Mouse (Mus musculus): ENCODE results near the gene Tnnc1. TPM values are rescaled to one million over a fixed set of nuclear protein-coding genes. Genes with fewer than 3 reads are reported as not detected.

Gene Tnnc1
- polyA plus RNA-seq, 1 experiment, result 9.5 TPM

DNA sequence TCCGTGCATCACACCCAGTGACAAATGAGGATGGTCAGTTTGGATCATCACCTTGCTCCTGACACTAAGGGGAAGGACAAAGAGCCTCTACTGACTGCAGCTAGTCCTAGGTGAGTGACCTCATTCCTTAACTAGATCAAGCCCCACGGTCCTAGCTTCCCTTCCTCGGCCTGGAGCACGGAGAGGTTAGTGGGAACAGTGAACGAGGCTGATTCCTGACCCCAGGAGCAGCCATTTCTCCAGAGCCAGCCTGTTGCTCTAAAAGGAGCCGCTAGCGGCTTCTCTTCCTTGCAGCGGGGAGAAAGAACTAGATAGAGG lies 2.9 kb upstream of the Tnnc1 start:
- Histone ChIP-seq H3K36me3 (ENCODE audit: control insufficient read depth, insufficient read depth, low read length, poor library complexity, severe bottlenecking) (peaks cover 31% of the 10 kb centered on the region), H3K27ac (ENCODE audit: insufficient read depth, low read length) (no peak overlapping the region), H3K4me1 (ENCODE audit: control insufficient read depth, insufficient read depth, low read length) (peaks cover 3% of the 10 kb centered on the region), H3K9ac (ENCODE audit: low read depth, poor library complexity, severe bottlenecking) (peak overlapping the region; percentile 96), H3K9me3 (replicated peaks; ENCODE audit: control insufficient read depth, insufficient read depth, low read length, poor library complexity, severe bottlenecking) (no peaks in the 10 kb centered on the region), H3K4me3 (ENCODE audit: low read depth, low read length) (peak overlapping the region; percentile 98), H3K27me3 (ENCODE audit: control insufficient read depth, insufficient read depth, low read length, poor library complexity, severe bottlenecking) (no peaks in the 10 kb centered on the region)
- TF ChIP-seq EP300 (IDR thresholded peaks at IDR 0.05; ENCODE audit: insufficient read depth, low read depth, low read length), result no peak
- TF ChIP-seq CTCF (IDR thresholded peaks at IDR 0.05; ENCODE audit: low read depth, low read length), result no peak
- TF ChIP-seq POLR2A (IDR thresholded peaks at IDR 0.05; ENCODE audit: insufficient read depth, low read length), result no peak

DNA sequence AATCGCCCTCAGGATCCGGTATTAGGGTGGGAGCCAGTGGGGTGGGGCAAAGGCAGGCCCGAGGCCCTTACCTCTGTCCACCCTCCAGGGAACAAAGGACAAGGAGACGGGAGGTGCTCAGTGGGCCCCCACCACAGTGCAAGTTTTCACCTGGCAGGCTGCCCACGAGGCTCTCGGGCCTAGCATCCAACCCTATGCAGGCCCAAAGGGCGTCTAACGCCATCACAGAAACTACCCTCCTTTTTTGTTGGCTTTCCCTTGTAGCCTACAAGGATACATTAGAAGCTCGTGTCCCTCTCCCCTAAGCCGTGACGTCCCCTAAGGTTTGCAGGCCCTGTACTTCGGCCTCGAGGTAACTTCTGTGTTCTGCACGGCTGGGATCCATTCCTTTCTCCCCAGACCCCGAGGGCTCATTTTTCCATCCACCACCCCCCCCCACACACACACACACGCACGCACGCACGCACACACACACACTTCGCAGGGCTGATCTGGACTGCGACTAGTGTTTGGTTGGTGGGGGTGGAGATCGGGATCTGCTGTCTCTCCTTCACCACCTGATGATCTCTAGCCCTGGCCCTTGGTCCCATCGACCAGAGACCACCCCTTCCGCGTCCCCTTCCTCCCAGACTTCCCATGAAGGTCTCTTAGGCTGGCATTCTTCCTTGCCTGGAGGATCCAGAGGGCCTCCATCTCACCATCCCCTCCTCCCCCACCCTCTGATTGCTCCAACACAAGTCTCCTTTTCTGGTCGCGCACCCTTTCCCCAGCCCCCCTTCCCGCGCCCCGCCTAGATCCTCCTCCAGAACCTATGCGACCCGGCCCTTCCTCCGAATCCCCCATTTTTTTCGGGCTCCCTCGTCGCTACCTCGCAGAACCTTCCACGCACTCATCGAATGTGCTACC lies 2.3 kb upstream of the Tnnc1 start:
- Histone ChIP-seq H3K27me3 (ENCODE audit: control insufficient read depth, insufficient read depth, low read length, poor library complexity, severe bottlenecking) (no peaks in the 10 kb centered on the region), H3K36me3 (ENCODE audit: control insufficient read depth, insufficient read depth, low read length, poor library complexity, severe bottlenecking) (peaks cover 28% of the 10 kb centered on the region), H3K27ac (ENCODE audit: insufficient read depth, low read length) (0 out of 2 replicates have a peak overlapping the region, but pooled peaks have one; percentile 3), H3K9ac (ENCODE audit: low read depth, poor library complexity, severe bottlenecking) (peak overlapping the region; percentile 96), H3K4me3 (ENCODE audit: low read depth, low read length) (peak overlapping the region; percentile 98), H3K4me1 (ENCODE audit: control insufficient read depth, insufficient read depth, low read length) (peaks cover 3% of the 10 kb centered on the region), H3K9me3 (replicated peaks; ENCODE audit: control insufficient read depth, insufficient read depth, low read length, poor library complexity, severe bottlenecking) (no peaks in the 10 kb centered on the region)
- TF ChIP-seq EP300 (IDR thresholded peaks at IDR 0.05; ENCODE audit: insufficient read depth, low read depth, low read length), result no peak
- no peak for TF ChIP-seq POLR2A (IDR thresholded peaks at IDR 0.05; ENCODE audit: insufficient read depth, low read length)
- no peak for TF ChIP-seq CTCF (IDR thresholded peaks at IDR 0.05; ENCODE audit: low read depth, low read length)

DNA sequence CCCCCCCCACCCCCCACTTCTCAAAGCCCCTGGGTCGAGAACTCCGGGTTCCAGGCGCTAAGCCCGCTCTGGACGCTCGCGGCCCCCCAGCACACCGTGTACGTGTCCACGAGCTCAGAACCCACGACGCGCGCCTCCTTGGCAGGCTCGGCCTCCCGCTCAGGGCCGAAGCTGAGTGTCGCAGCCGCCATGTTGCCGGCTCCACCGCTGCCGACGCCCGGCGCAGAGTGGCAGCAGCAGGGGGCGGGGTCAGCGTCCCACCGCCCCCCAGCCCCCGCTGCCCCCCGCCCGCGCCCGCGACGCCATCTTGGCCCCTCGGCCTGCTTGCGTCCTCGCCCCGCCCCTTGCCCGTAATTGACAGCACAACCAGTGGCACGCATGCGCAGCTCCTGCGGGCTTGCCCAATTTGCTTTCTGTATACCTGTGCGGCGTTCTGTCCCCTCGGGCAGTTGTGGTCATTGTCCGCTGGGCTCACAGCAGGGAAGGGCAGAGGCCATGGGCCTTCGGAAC lies 1.6 kb upstream of the Tnnc1 start:
- peak overlapping the region; percentile 98 for H3K4me3 ChIP-seq (ENCODE audit: low read depth, low read length)

DNA sequence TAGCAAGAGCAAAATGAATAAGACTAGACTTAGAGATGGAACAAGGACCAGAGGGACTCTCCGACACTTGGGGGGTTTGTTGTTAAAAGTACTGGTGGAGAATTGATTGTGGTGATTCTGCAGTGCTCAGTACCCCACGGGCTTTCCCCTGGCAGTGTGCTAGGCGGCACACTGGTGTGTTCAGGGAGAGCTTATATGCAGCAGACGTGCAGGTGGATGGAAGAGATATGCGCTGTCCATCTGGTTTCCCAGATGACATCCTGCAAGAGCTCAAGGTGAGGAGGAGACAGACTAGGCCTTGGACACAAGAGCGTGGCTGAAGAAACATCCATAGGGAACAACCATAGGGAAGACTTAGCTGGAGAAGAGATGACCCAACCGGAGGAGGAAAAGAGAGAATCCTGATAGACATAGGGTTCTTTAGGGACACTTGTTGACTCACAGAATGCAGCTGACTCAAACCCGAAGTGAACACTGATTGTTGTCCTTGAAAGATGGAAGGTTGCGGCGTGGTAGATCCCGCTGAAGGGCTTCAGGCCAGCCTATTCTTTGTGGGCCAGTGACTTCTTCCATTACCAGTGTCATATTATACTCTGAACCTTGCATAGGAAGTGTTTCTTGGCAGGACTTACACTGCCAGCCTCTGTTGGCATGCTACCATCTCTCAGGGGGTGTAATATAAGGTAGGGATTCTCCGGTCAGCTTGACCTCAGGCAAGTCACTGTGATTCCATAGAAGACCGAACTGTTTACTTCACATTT lies 862 bp upstream of the Tnnc1 start:
- Histone ChIP-seq H3K27ac (ENCODE audit: insufficient read depth, low read length) (no peak overlapping the region), H3K9ac (ENCODE audit: low read depth, poor library complexity, severe bottlenecking) (no peak overlapping the region; the same call in 1 of the 2 replicates), H3K4me3 (ENCODE audit: low read depth, low read length) (peak overlapping the region; percentile 61), H3K4me1 (ENCODE audit: control insufficient read depth, insufficient read depth, low read length) (peaks cover 3% of the 10 kb centered on the region), H3K9me3 (replicated peaks; ENCODE audit: control insufficient read depth, insufficient read depth, low read length, poor library complexity, severe bottlenecking) (no peaks in the 10 kb centered on the region), H3K27me3 (ENCODE audit: control insufficient read depth, insufficient read depth, low read length, poor library complexity, severe bottlenecking) (no peaks in the 10 kb centered on the region), H3K36me3 (ENCODE audit: control insufficient read depth, insufficient read depth, low read length, poor library complexity, severe bottlenecking) (peaks cover 15% of the 10 kb centered on the region)
- no peak for TF ChIP-seq POLR2A (IDR thresholded peaks at IDR 0.05; ENCODE audit: insufficient read depth, low read length)
- no peak for TF ChIP-seq EP300 (IDR thresholded peaks at IDR 0.05; ENCODE audit: insufficient read depth, low read depth, low read length)
- no peak for TF ChIP-seq CTCF (IDR thresholded peaks at IDR 0.05; ENCODE audit: low read depth, low read length)

More for the DNA sequence above, 1.6 kb upstream of the Tnnc1 start:
- Histone ChIP-seq H3K9me3 (replicated peaks; ENCODE audit: control insufficient read depth, insufficient read depth, low read length, poor library complexity, severe bottlenecking) (no peaks in the 10 kb centered on the region), H3K27me3 (ENCODE audit: control insufficient read depth, insufficient read depth, low read length, poor library complexity, severe bottlenecking) (no peaks in the 10 kb centered on the region), H3K4me1 (ENCODE audit: control insufficient read depth, insufficient read depth, low read length) (peaks cover 3% of the 10 kb centered on the region), H3K27ac (ENCODE audit: insufficient read depth, low read length) (no peak overlapping the region), H3K36me3 (ENCODE audit: control insufficient read depth, insufficient read depth, low read length, poor library complexity, severe bottlenecking) (peaks cover 23% of the 10 kb centered on the region), H3K9ac (ENCODE audit: low read depth, poor library complexity, severe bottlenecking) (peak overlapping the region; percentile 96)
- TF ChIP-seq POLR2A (IDR thresholded peaks at IDR 0.05; ENCODE audit: insufficient read depth, low read length) (peak; percentile 9), CTCF (IDR thresholded peaks at IDR 0.05; ENCODE audit: low read depth, low read length) (no peak), EP300 (IDR thresholded peaks at IDR 0.05; ENCODE audit: insufficient read depth, low read depth, low read length) (no peak)

DNA sequence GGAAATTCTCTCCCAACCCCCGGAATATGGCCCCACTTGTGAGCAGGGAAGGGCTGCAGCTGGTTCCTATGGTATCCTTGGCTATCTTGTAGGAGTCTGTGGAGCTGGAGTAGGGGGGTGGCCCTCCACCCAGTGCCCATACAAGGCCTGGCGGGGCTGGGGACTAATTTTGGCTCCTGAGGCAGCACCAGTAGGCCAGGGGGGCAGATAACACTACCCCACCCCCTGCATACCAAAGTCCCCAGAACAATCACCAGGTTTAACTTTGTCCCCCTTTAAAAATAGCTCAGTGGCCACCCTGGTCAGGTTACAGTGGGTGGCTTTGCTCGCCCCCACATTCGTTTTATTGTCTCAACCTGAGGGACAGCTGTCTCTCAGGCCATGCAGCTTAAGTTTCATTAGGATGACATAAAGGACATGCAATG lies 1.0 kb downstream of the Tnnc1 start:
- no peak overlapping the region for H3K9ac ChIP-seq (ENCODE audit: low read depth, poor library complexity, severe bottlenecking)
- no peak overlapping the region for H3K4me3 ChIP-seq (ENCODE audit: low read depth, low read length)
- no peaks in the 10 kb centered on the region for H3K9me3 ChIP-seq (replicated peaks; ENCODE audit: control insufficient read depth, insufficient read depth, low read length, poor library complexity, severe bottlenecking)
- no peaks in the 10 kb centered on the region for H3K27me3 ChIP-seq (ENCODE audit: control insufficient read depth, insufficient read depth, low read length, poor library complexity, severe bottlenecking)
- no peaks in the 10 kb centered on the region for H3K36me3 ChIP-seq (ENCODE audit: control insufficient read depth, insufficient read depth, low read length, poor library complexity, severe bottlenecking)
- H3K4me1 ChIP-seq (ENCODE audit: control insufficient read depth, insufficient read depth, low read length), result peaks cover 3% of the 10 kb centered on the region
- no peak for TF ChIP-seq POLR2A (IDR thresholded peaks at IDR 0.05; ENCODE audit: insufficient read depth, low read length)
- TF ChIP-seq EP300 (IDR thresholded peaks at IDR 0.05; ENCODE audit: insufficient read depth, low read depth, low read length), result no peak
- TF ChIP-seq CTCF (IDR thresholded peaks at IDR 0.05; ENCODE audit: low read depth, low read length), result no peak
- no peak overlapping the region for H3K27ac ChIP-seq (ENCODE audit: insufficient read depth, low read length)

All from ES-Bruce4 (cell line).